Mouse (Mus musculus): ENCODE data around the gene Mxra7. TPM values are rescaled to one million over a fixed set of nuclear protein-coding genes. Genes with fewer than 3 reads are reported as not detected.
A peak's percentile ranks its signal among the peaks of the same experiment; 100 is the strongest.

The Mxra7 gene
- total RNA-seq, 2 experiments from 2014 or later = 16.8 to 21.2 TPM

DNA sequence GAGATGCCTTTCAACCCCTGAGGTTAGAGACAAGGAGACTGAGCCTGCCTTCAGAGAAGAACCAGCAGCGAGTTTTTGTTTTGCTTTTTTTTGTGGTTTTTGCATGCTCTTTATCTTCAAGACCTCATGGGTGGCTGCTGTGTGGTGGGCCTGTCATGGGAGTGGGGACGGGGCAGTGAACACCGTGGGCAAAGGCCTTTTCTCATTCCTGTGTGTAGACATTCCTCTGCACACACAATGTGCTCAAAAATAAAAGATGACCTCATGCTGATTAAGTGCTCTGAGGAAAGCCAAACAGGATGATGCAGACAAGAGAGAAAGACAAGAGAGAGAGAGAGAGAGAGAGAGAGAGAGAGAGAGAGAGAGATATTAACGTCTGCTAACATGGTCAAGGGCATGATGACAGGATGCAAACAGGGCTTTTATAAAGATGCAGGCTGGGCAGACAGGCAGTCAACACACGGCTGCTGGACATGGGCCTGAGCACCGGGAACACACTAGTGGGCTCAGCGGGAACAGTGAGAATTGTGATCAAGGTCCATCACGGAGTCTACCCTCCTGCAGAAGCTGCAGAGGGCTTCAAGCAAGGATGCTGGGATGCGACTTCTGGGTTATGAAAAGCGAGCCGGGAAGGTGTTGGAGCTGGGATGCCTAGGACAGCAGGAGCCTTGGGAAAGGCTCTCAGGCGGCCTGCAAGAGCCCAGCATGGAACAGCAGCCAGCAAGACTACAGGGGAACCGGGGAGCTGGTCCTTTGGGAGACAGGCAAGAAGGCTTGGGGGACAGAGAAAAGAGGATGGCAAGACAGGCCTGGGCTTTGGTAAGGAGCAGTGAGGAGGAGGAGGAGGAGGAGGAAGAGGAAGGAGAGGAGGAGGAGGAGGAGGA is 6.5 kb downstream of the Mxra7 start:
- no peak for DNase-seq (ENCODE audit: extremely low spot score in 1 of 2, low spot score in 1 of 2)

GRCm38 (mm10) chr11:116819932-116820593 is 7.8 kb downstream of the Mxra7 start:
- DNase-seq (ENCODE audit: extremely low spot score in 1 of 2, low spot score in 1 of 2) = no peak

GRCm38 (mm10) chr11:116818722-116819121 is 9.1 kb downstream of the Mxra7 start:
- no peak for DNase-seq (ENCODE audit: extremely low spot score in 1 of 2, low spot score in 1 of 2)

- DNase-seq (ENCODE audit: extremely low spot score in 1 of 2, low spot score in 1 of 2) = no peak
These were observed 10.3 kb downstream of the Mxra7 start for GRCm38 (mm10) chr11:116817567-116817966.

GRCm38 (mm10) chr11:116816769-116817168 is 11.1 kb downstream of the Mxra7 start:
- no peak for DNase-seq (ENCODE audit: extremely low spot score in 1 of 2, low spot score in 1 of 2)

DNA sequence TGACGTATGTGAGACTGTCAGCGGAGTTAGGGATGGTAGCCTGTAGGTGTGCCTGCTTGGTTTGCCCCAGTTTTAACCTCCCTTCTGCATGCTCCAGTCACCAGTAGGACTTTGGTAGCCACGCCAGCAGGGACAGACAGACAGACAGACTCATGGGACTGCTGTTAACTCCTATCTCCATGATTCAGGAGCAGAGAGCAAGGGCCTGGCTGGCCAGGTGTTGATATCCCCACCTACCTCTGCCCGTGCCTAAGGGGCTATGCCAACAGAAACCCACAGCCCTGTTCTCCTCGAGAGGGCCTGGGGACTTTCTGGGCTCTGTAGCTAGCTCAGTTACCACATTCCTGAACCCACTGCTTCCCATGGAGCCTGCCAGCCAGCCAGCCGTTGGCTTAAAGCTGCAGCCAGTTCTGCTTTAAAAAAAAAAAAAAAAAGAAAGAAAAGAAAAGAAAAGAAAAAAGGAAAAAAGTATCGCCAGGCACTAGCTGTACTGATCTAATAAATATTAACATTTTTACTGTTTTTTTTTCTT is 12.9 kb downstream of the Mxra7 start:
- DNase-seq (ENCODE audit: extremely low spot score in 1 of 2, low spot score in 1 of 2) = no peak

GRCm38 (mm10) chr11:116814076-116814883 is 13.6 kb downstream of the Mxra7 start:
- DNase-seq (ENCODE audit: extremely low spot score in 1 of 2, low spot score in 1 of 2) = no peak

- no peak for DNase-seq (ENCODE audit: extremely low spot score in 1 of 2, low spot score in 1 of 2)
These were observed 14.2 kb downstream of the Mxra7 start for GRCm38 (mm10) chr11:116813610-116814009.

GRCm38 (mm10) chr11:116812793-116813529 is 14.9 kb downstream of the Mxra7 start:
- DNase-seq (ENCODE audit: extremely low spot score in 1 of 2, low spot score in 1 of 2) = no peak

GRCm38 (mm10) chr11:116810983-116811901 is 16.6 kb downstream of the Mxra7 start:
- peak; percentile 54 to 60 for DNase-seq (ENCODE audit: extremely low spot score in 1 of 2, low spot score in 1 of 2)

- DNase-seq (ENCODE audit: extremely low spot score in 1 of 2, low spot score in 1 of 2) = no peak
These were observed 17.3 kb downstream of the Mxra7 start for GRCm38 (mm10) chr11:116810528-116810927.

DNA sequence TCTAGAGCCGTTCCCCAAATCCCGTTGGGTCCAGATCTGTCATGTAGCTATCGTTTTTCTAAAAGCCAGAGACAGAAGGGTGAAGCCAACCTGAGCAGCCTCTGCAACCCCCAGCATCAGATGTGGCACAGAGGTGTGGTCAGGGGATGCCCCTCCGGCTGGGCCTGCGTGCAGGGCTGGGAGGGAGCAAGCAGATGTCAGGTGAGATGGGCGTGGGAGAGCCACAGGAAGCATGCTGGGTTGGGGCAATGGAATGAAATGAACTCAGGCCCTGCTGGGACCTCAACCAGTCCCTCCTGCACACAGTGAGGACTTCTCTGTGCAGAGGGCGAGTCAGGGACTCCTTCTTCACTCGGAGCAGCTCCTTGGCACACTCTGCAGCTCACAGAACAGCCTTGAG is 18.3 kb downstream of the Mxra7 start:
- DNase-seq (ENCODE audit: extremely low spot score in 1 of 2, low spot score in 1 of 2) = no peak

DNA sequence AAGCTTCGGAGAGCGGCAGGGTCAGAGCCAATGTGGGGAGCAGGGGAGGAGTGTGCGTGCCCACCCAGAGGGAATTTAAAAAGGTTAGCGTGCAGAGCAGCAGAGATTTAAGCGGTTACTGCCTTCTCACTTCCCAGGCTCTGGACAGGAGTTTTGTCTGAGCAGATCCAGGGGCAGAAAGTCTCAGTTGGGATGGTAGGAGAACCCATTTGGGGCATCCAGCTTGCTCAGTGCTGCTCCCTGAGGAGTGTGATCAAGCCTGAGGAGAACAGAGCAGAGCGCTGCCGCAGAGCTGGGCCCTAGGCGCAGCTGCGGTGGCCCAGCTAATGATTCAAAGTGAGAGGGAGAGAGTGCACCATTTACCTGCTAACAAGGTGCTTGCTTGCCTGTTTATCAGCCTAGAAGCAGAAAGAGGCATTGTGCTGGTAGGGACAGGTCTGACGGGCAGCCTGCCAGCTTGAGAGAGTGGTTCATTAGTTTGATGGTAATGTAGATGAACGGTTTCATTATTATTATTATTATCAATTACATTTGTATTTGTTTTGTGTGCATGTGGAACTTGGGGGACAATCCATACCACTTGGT is 18.9 kb downstream of the Mxra7 start:
- no peak for DNase-seq (ENCODE audit: extremely low spot score in 1 of 2, low spot score in 1 of 2)

- peak; percentile 79 to 95 for DNase-seq (ENCODE audit: extremely low spot score in 1 of 2, low spot score in 1 of 2)
These were observed 19.8 kb downstream of the Mxra7 start for GRCm38 (mm10) chr11:116807938-116808606.

DNA sequence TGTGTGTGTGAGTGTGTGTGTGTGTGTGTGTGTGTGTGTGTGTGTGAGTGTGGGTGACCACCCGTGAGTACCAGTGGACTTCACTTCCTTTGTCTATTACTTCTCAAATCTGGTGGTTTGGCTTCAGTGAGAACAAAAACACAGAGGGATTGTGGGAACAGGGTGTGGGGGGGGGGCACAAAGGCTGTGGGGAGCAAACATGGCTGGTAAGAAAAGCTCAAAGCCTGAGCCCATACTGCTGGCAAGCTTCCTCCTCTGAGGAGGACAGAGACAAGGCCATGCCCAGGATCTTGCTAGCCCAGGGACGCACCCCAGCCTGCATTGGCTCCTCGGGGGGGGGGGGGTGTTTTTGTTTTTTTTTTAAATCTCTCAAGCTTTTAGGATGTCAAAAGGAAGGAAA is 20.3 kb downstream of the Mxra7 start:
- no peak for DNase-seq (ENCODE audit: extremely low spot score in 1 of 2, low spot score in 1 of 2)

DNA sequence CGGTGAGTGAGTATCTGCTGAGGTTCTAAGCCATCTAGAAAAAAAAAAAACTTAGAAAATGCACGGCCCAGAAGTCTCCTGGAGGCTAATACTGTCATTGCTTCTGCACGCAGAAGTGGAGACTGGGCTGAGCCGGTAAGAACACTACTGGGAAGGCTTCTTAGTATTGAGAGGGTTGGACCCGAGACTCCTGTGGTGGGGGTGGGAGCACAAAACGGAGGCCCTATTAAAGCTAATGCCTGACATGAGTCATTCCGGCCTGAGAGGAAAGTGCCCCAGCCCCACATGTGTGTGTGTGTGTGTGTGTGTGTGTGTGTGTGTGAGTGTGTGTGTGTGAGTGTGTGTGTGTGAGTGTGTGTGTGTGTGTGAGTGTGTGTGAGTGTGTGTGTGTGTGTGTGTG is 20.7 kb downstream of the Mxra7 start:
- DNase-seq (ENCODE audit: extremely low spot score in 1 of 2, low spot score in 1 of 2) = no peak

DNA sequence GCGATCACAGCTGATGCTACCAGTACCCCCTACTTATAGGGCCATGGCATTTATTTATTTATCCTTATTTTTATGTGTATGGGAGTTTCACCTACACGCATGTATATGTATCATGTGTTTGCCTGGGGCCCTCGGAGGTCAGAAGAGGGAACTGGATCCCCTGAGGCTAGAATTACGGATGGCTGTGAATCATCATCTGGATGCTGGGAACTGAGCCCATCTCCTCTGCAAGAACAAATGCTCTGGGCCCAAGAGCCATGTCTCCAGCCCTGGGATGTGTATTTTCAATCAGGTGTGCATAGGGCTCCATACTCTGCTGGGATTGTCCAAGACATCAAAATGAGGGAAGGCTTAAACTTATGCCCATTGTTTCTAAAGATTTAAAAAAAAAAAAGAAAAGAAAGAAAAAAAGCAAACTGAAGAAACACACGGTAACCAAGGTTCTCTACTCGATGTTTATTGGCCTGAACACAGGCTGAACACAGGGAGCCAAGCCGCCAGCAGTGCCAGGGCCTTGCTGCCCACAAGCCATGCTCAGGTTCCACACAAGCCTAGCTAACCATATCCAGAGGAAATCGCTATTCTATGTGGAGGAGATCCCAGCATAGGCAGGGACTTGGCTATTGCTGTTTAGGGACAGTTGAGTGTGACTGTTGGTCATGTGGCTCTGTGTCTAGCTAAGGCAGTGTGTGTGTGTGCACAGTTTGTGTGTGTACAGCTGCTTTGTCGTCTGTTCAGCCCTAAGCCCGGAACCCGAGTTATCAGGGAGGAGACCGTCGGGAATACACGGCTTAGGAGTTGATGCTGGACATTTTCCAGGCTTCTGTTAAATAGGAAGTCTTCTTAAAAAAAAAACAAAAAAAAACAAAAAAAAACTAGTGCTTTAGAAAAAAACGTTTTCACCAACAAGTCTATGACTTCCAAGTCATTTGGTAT is 21.4 kb downstream of the Mxra7 start:
- no peak for DNase-seq (ENCODE audit: extremely low spot score in 1 of 2, low spot score in 1 of 2)

All from layer of hippocampus, postnatal 25 days (tissue).